Mouse (Mus musculus) ES-CJ7 (cell line): ENCODE results near the gene Olfr1106.

ENCODE experiments used
- DNase-seq: peaks from one replicate; pipeline ENCODE4 v3.0.0; 2011; ENCODE audit warnings: low read depth, low spot score

Olfr1106 gene

GRCm38 (mm10) chr2:87052173-87052572, at the start of gene Olfr1106:
Gene Olfr1106 (minus strand): TSS chr2:87052273.
- no peak for DNase-seq

- DNase-seq = no peak
These were observed 43.8 kb upstream of the Olfr1106 start, which contains the start of gene Olfr1109 for GRCm38 (mm10) chr2:87095908-87096307. Gene Olfr1109 (minus strand): TSS chr2:87096008.

GRCm38 (mm10) chr2:87075717-87076116, 23.6 kb upstream of the Olfr1106 start, which contains the start of gene Olfr1107:
Gene Olfr1107 (minus strand): TSS chr2:87075817.
- no peak for DNase-seq

- no peak for DNase-seq
These were observed 15.6 kb downstream of the Olfr1106 start, which contains the start of gene Olfr1105 for GRCm38 (mm10) chr2:87036431-87036830. Gene Olfr1105 (minus strand): TSS chr2:87036531.

GRCm38 (mm10) chr2:87026980-87027379, 25.1 kb downstream of the Olfr1106 start, which contains the start of gene Olfr1104:
Gene Olfr1104 (minus strand): TSS chr2:87027080.
- no peak for DNase-seq

GRCm38 (mm10) chr2:86998098-86998497, 54.0 kb downstream of the Olfr1106 start, which contains the start of gene Olfr1102:
Gene Olfr1102 (plus strand): TSS chr2:86998398.
- DNase-seq = no peak
